Mouse (Mus musculus) heart, embryonic 14.5 days (tissue): ENCODE data around the gene Fermt2. TPM values are rescaled to one million over a fixed set of nuclear protein-coding genes. Genes with fewer than 3 reads are reported as not detected.

ENCODE experiments used
- ATAC-seq: fragments of 200-750 bp; cut with Nextera tagmentation; 2 replicates; pipeline ENCODE4 v1.8.0; 2017; ENCODE audit warnings: low read depth, moderate TSS enrichment; ENCODE audit not compliant: insufficient number of reproducible peaks, insufficient read depth, low FRiP score
- H3K27ac ChIP-seq, 2 experiments: fragments of 200-500 bp in 1 of 2; fragments of 300-500 bp in 1 of 2; sonication (generic) in 1 of 2; replicated peaks in 1 of 2; 2 replicates each; pipeline ENCODE4 v1.5.1; 2012 to 2014; ENCODE audit warnings: low read depth in 2 of 2, low read length in 2 of 2, control low read depth in 1 of 2, mild to moderate bottlenecking in 1 of 2, mixed read lengths in 1 of 2; ENCODE audit not compliant: control insufficient read depth in 1 of 2, insufficient read depth in 1 of 2
- H3K27me3 ChIP-seq: fragments of 300-500 bp; sonication (generic); 2 replicates; pipeline ENCODE4 v1.6.1; 2014; ENCODE audit warnings: mild to moderate bottlenecking, low read length, control low read depth; ENCODE audit not compliant: control insufficient read depth, insufficient read depth
- H3K36me3 ChIP-seq: fragments of 300-500 bp; sonication (generic); 2 replicates; pipeline ENCODE4 v1.6.1; 2014; ENCODE audit warnings: mild to moderate bottlenecking, control low read depth, low read length, mixed read lengths; ENCODE audit not compliant: control insufficient read depth, insufficient read depth
- H3K4me1 ChIP-seq, 2 experiments: fragments of 200-500 bp in 1 of 2; fragments of 300-500 bp in 1 of 2; sonication (generic) in 1 of 2; 2 replicates each; pipeline ENCODE4 v1.6.1; 2012 to 2014; ENCODE audit warnings: low read length in 2 of 2, control low read depth in 1 of 2, mixed read lengths in 1 of 2; ENCODE audit not compliant: control insufficient read depth in 2 of 2, insufficient read depth in 2 of 2
- H3K4me2 ChIP-seq: fragments of 300-500 bp; sonication (generic); 2 replicates; pipeline ENCODE4 v1.6.1; 2014; ENCODE audit warnings: mild to moderate bottlenecking, low read length
- H3K4me3 ChIP-seq, 2 experiments: fragments of 200-500 bp in 1 of 2; fragments of 300-500 bp in 1 of 2; sonication (generic) in 1 of 2; 2 replicates each; pipeline ENCODE4 v1.5.1; 2012 to 2014; ENCODE audit warnings: low read length in 2 of 2, mild to moderate bottlenecking in 2 of 2, control low read depth in 1 of 2, low read depth in 1 of 2, moderate library complexity in 1 of 2; ENCODE audit not compliant: control insufficient read depth in 1 of 2, insufficient read depth in 1 of 2
- H3K9ac ChIP-seq: fragments of 300-500 bp; sonication (generic); 2 replicates; pipeline ENCODE4 v1.6.1; 2014; ENCODE audit warnings: mild to moderate bottlenecking, low read length
- H3K9me3 ChIP-seq: fragments of 300-500 bp; sonication (generic); 2 replicates; pipeline ENCODE4 v1.6.1; 2016; ENCODE audit warnings: low read length, control low read depth; ENCODE audit not compliant: control insufficient read depth
- WGBS: fragments of 180-500 bp; shearing (Covaris S2); extraction: QIAGEN DNeasy Blood & Tissue Kit; methylation state at CpG from one replicate; pipeline ENCODE4 v1.1.7; 2014; 5-methylcytosine and 5-hydroxymethylcytosine counted together
- polyA plus RNA-seq: library from polyadenylated mRNA; unstranded; fragments of >200 nt; fragmentation: Nextera tagmentation; extraction: Ambion mirVana; gene quantifications from 2 replicates; pipeline ENCODE4 v1.2.1, GENCODE M21; 2014

Fermt2 gene
- 228 and 235 TPM in 2 replicates for polyA plus RNA-seq

DNA sequence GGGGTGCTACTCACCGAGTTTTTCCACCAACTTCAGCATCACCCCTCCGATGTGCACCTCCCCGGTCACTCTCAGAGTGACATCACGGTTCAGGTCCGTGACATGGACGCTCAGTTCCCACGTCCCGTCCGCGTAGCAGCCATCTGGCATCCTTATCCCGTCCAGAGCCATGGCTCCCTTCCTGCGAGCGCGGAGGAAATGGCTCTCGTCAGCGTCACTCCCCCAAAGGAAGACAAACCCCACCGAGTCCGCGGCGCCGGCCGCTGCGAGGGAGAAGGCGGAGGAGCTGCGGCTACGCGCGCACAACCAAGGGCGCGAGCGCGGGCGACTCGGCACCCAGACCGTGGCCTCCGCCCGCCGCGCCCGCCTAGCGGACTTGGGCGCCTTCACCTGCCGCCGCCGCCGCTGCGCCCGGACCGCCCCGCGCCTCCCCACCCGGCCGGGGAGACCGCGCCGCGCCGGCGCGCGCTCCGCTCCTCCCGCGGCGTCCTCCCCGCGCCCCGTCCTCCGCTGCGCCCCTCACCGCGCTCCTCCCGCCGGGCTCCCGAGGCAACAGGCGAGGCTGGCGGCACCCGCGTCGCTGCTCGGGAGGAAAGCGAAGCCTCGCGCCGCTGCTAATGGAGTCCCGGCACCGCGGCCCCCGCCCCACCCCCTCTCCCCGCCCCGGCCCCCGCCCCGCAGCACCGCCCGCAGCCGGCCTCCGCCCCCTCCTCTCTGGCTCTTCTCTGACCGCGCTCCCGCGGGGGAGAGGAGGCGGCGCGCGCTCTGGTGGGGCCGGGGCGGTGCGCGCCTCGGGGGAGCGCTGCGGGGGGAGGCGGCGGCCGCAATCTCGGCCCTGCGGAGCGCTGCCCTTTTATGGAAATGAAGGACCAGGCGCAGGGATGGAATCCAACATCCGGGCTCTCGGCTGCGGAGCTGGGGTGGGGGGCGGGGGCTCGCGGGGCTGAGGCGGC, at the start of gene Fermt2:
Gene Fermt2 (minus strand): TSS at position 708 of the 953 bp plus-strand sequence.
- Histone ChIP-seq H3K9me3 (no peaks in the 10 kb centered on the region), H3K36me3 (peaks cover 6% of the 10 kb centered on the region), H3K27ac (peak within 1 kb of the TSS; percentile 98 to 99), H3K4me2 (peak within 1 kb of the TSS; percentile 89), H3K27me3 (no peaks in the 10 kb centered on the region), H3K9ac (peak within 1 kb of the TSS; percentile 97), H3K4me1 (peaks cover 4 to 28% of the 10 kb centered on the region in 2 experiments), H3K4me3 (peak within 1 kb of the TSS; percentile 65 to 86)
- peak; percentile 92 for ATAC-seq
- WGBS: under 1% methylated on average over 99 of the region's 126 CpGs

DNA sequence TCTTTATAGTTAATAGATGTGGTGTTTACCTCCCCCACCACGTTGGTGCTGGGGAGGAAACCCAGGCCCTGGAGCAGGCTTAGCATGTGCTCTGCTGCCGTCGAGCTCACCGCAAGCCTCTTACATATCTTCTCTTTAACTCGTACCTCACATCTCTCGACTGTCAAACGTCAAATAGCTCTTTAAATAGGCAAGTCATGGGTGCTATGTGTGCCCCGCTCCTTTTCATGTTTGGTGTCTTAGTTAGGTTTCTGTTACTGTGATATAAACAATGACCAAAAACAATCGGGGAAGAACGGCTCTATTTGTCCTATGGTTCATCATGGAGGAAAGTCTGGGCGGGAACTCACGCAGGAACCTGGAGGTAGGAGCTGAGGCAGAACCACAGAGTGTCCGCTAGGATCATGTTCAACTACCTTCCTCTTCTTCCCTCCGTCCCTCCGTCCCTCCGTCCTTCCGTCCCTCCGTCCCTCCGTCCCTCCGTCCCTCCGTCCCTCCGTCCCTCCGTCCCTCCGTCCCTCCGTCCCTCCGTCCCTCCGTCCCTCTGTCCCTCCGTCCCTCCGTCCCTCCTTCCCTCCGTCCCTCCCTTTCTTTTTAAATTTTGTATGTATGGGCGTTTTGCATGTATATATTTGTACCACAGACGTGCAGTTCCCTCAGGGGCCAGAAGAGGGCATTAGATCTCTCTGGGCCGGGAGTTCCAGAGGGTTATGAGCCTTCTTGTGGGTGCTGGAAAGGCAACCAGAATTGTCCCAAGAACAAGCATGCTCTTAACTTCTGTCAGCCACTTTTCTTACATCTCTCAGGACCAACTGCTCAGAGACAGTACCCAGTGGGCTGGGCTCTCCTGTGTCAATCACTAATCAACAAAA, 36.4 kb upstream of the Fermt2 start:
- peak overlapping the region; percentile 67 for H3K4me2 ChIP-seq
- peaks cover 16 to 31% of the 10 kb centered on the region in 2 experiments for H3K4me1 ChIP-seq
- peak overlapping the region; percentile 93 for H3K27ac ChIP-seq
- no peaks in the 10 kb centered on the region for H3K36me3 ChIP-seq
- WGBS: 20% methylated on average over 27 of the region's 33 CpGs
- peak overlapping the region; percentile 37 to 42 for H3K4me3 ChIP-seq
- H3K9me3 ChIP-seq: no peaks in the 10 kb centered on the region
- no peak for ATAC-seq
- peak overlapping the region; percentile 63 for H3K9ac ChIP-seq
- no peaks in the 10 kb centered on the region for H3K27me3 ChIP-seq

DNA sequence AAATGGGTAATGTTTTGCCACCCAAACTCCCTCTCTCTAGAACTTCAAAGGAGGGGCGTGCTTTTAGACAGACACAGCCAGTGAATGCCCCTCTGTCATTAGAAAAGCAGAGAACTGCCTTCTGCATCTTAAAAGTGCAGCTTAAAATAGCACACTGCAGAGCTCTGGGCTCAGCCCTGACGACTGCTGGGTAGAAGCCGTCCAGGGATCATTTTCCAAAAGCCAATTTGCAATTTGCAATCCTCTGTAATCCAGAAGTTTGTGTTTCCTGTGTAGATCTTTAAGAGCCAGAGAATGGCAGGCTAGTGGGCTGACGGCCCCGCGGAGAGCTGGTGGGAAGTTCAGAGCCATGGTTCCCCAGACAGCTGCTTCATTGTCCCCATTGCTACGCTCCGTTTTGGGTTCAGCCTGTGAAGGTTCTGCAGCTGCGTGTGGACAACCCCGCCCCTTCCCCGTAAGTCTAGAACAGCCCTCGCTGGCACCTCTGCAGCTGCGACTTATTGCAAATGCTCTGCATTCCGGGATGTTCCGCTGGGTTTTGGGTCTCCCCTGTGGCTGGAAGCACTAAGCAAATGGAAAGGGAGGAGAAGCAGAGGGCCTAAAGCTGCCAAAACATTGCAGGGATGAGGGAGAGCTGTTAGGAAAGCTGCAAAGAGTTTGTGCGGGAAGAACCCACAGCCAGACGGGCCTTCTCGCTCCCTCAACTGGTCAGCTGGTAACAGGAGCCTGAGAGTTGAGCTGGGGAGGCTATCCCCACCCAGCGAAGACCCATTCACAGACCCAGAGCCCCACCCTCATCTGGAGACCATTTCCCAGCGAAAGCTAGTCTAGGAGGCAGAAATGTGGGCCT, 35.5 kb upstream of the Fermt2 start:
- no peaks in the 10 kb centered on the region for H3K27me3 ChIP-seq
- peaks cover 16 to 31% of the 10 kb centered on the region in 2 experiments for H3K4me1 ChIP-seq
- 6% methylated on average over 20 of the region's 20 CpGs for WGBS
- H3K36me3 ChIP-seq: no peaks in the 10 kb centered on the region
- H3K9me3 ChIP-seq: no peaks in the 10 kb centered on the region
- H3K4me2 ChIP-seq: peak overlapping the region; percentile 67
- peak overlapping the region; percentile 63 for H3K9ac ChIP-seq
- ATAC-seq: 0 out of 2 replicates have a peak, but pooled peaks have one; percentile 29
- H3K4me3 ChIP-seq: peak overlapping the region; percentile 21 to 28
- peak overlapping the region; percentile 93 for H3K27ac ChIP-seq

DNA sequence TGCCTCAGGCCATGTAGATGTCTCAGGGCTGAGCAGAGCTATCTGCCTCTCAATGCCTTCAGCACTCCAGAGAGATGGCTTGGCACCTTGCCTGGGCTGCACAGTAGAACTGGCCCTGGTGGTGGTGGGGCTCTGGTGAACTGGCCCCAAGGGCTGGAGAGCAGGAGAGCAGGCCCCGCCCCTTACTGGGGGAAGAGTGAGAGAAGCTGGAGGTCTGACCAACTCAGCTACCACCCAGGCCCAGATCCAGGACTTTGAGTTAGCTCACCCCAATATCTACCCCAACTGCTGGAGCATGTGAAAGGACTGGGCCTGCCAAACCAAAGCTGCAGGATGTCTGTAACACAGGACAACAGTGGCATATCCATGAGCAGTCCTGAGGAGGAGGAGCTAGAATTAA, 33.7 kb upstream of the Fermt2 start:
- no peak overlapping the region for H3K4me3 ChIP-seq
- H3K4me2 ChIP-seq: peak overlapping the region; percentile 23; the same call in 1 of the 2 replicates
- WGBS: 57% methylated on average over 1 of the region's 1 CpGs
- no peaks in the 10 kb centered on the region for H3K9me3 ChIP-seq
- no peaks in the 10 kb centered on the region for H3K27me3 ChIP-seq
- ATAC-seq: peak; percentile 75
- peaks cover 16 to 31% of the 10 kb centered on the region in 2 experiments for H3K4me1 ChIP-seq
- H3K36me3 ChIP-seq: no peaks in the 10 kb centered on the region
- no peak overlapping the region for H3K9ac ChIP-seq
- H3K27ac ChIP-seq: peak overlapping the region; percentile 52 to 93

DNA sequence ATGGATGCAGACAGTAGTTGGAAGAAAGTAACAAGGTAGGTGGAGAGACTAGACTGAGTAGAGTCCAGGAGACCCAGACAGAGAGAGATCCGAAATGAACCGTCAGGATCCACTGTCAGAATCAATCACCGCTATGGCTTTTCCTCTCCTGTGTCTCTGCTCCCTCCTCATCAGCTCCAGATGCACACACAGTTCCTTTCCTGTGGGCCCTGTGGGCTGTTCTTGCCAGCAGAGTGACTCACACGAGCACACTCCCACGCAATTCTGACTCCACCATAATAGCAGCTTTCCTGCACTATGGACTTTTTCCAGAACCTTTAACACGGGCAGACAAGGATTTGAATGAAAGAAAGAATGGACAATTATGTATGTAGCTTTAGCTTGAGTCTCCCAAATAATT, 31.8 kb upstream of the Fermt2 start:
- whole genome bisulfite sequencing: 68% methylated on average over 6 of the region's 6 CpGs
- no peak overlapping the region for H3K4me2 ChIP-seq

DNA sequence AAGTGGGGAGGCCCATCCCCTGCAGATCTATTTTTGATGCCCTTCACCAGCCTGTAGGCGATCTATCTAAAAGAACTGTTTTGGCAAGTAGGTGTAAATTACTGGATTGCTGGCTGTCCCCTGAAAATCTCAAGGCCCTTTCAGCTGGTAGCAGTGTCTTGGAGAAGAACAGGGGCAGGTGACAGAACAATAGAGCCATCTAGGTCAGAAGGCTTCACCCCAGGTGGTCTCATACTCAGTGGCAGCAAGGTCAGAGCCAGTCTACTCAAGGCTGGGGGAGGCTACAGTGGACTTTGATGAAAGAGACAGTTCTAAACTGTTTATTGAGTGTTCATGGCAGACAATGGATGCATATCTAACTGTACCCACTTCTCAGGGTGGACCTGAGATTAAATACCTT, 29.1 kb upstream of the Fermt2 start:
- Histone ChIP-seq H3K9me3 (no peaks in the 10 kb centered on the region), H3K4me3 (no peak overlapping the region), H3K27ac (no peak overlapping the region), H3K4me2 (no peak overlapping the region), H3K9ac (no peak overlapping the region), H3K27me3 (no peaks in the 10 kb centered on the region), H3K4me1 (peaks cover 11 to 14% of the 10 kb centered on the region in 2 experiments), H3K36me3 (no peaks in the 10 kb centered on the region)
- WGBS: 71% methylated on average over 1 of the region's 1 CpGs
- ATAC-seq: no peak

More for the DNA sequence above, 31.8 kb upstream of the Fermt2 start:
- H3K4me3 ChIP-seq: no peak overlapping the region
- H3K9ac ChIP-seq: no peak overlapping the region
- no peak for ATAC-seq
- no peaks in the 10 kb centered on the region for H3K9me3 ChIP-seq
- peaks cover 16 to 31% of the 10 kb centered on the region in 2 experiments for H3K4me1 ChIP-seq
- 0 out of 4 replicates have a peak overlapping the region, but pooled peaks of 1 of the 2 experiments have one; percentile 26 for H3K27ac ChIP-seq
- H3K27me3 ChIP-seq: no peaks in the 10 kb centered on the region
- H3K36me3 ChIP-seq: no peaks in the 10 kb centered on the region
